Mouse (Mus musculus) urinary bladder, postnatal 36 days (tissue): ENCODE measurements around the gene Pdik1l.

Source experiments
- DNase-seq, 2 experiments: peaks; one replicate each; pipeline ENCODE4 v3.0.0; 2022; ENCODE audit warnings: low spot score in 2 of 2, mixed read lengths in 1 of 2

Gene Pdik1l

GRCm38 (mm10) chr4:134238279-134238651, 49.4 kb downstream of the Pdik1l start, which contains the start of gene Cnksr1:
Gene Cnksr1, minus strand, starts transcription at chr4:134238399.
- peak; percentile 84 to 92 for DNase-seq

- DNase-seq, result no peak
These were observed 50.0 kb downstream of the Pdik1l start for GRCm38 (mm10) chr4:134237582-134238278.

- DNase-seq, result no peak
These were observed 52.8 kb downstream of the Pdik1l start for GRCm38 (mm10) chr4:134234876-134235275.

- DNase-seq, result no peak
These were observed 57.3 kb downstream of the Pdik1l start for GRCm38 (mm10) chr4:134230431-134230830.

GRCm38 (mm10) chr4:134227194-134227593, 60.5 kb downstream of the Pdik1l start, which contains the start of gene Catsper4:
Gene Catsper4, minus strand, starts transcription at chr4:134227383.
- no peak for DNase-seq
